Mouse (Mus musculus) heart, embryonic 11.5 days (tissue): Measurements from ENCODE around the gene Hsd3b2. TPM values are rescaled to one million over a fixed set of nuclear protein-coding genes. Genes with fewer than 3 reads are reported as not detected.

Experiments used
- ATAC-seq: fragments of 200-750 bp; cut with Nextera tagmentation; replicated peaks from 2 replicates; pipeline ENCODE4 v1.8.0; 2017; ENCODE audit warnings: moderate library complexity; ENCODE audit not compliant: insufficient number of reproducible peaks, low FRiP score, low TSS enrichment
- H3K27ac ChIP-seq: fragments of 300-500 bp; sonication (generic); 2 replicates; pipeline ENCODE4 v1.5.1; 2014; ENCODE audit warnings: mild to moderate bottlenecking, low read depth, low read length
- H3K27me3 ChIP-seq: fragments of 300-500 bp; sonication (generic); 2 replicates; pipeline ENCODE4 v1.6.1; 2014; ENCODE audit warnings: mild to moderate bottlenecking, low read length, mixed read lengths; ENCODE audit not compliant: control insufficient read depth, insufficient read depth
- H3K36me3 ChIP-seq: fragments of 300-500 bp; sonication (generic); 2 replicates; pipeline ENCODE4 v1.6.1; 2014; ENCODE audit warnings: mild to moderate bottlenecking, low read length, moderate library complexity, mixed read lengths; ENCODE audit not compliant: control insufficient read depth, insufficient read depth
- H3K4me1 ChIP-seq: fragments of 300-500 bp; sonication (generic); 2 replicates; pipeline ENCODE4 v1.6.1; 2014; ENCODE audit warnings: low read length; ENCODE audit not compliant: control insufficient read depth, insufficient read depth
- H3K4me2 ChIP-seq: fragments of 300-500 bp; sonication (generic); 2 replicates; pipeline ENCODE4 v1.6.1; 2014; ENCODE audit warnings: mild to moderate bottlenecking, moderate library complexity
- H3K4me3 ChIP-seq: fragments of 300-500 bp; sonication (generic); 2 replicates; pipeline ENCODE4 v1.5.1; 2014; ENCODE audit warnings: low read depth, low read length
- H3K9ac ChIP-seq: fragments of 300-500 bp; sonication (generic); 2 replicates; pipeline ENCODE4 v1.6.1; 2014; ENCODE audit warnings: mild to moderate bottlenecking, low read depth, low read length, moderate library complexity
- H3K9me3 ChIP-seq: fragments of 300-500 bp; sonication (generic); replicated peaks from 2 replicates; pipeline ENCODE4 v1.6.1; 2016; ENCODE audit warnings: low read length; ENCODE audit not compliant: control insufficient read depth
- WGBS: fragments of 180-500 bp; shearing (Covaris S2); extraction: QIAGEN DNeasy Blood & Tissue Kit; methylation state at CpG from one replicate; pipeline ENCODE4 v1.1.7; 2014; ENCODE audit not compliant: insufficient replicate concordance; 5-methylcytosine and 5-hydroxymethylcytosine counted together
- polyA plus RNA-seq: library from polyadenylated mRNA; unstranded; fragments of >200 nt; fragmentation: Nextera tagmentation; extraction: Ambion mirVana; gene quantifications from 2 replicates; pipeline ENCODE4 v1.2.1, GENCODE M21; 2014

The Hsd3b2 gene
- polyA plus RNA-seq, 1 experiment from 2014 or later, result not detected

DNA sequence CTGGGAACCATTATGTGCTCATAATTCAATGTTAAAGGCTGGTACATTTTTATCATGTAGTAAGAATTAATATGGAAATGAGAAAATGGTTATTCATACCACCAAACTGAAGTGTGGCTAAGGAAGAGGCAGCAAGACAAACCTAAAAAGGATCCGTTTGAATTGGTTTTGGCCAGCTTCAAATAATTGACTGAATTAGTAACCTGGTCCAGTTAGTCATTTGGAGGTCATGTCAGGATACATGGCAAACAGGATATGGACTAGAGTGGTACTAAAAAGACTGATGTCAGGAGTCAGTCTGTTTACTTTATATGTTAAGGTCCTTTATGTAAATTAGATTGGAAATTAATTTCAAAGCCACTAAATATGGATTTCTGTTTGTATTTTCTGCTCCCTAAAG, 41.9 kb downstream of the Hsd3b2 start:
- Histone ChIP-seq H3K27me3 (no peaks in the 10 kb centered on the region), H3K4me2 (no peak overlapping the region), H3K27ac (no peak overlapping the region), H3K36me3 (no peaks in the 10 kb centered on the region), H3K4me3 (no peak overlapping the region), H3K9me3 (no peaks in the 10 kb centered on the region), H3K4me1 (no peaks in the 10 kb centered on the region), H3K9ac (no peak overlapping the region)
- WGBS, result 67% methylated on average over 1 of the region's 1 CpGs
- no peak for ATAC-seq

DNA sequence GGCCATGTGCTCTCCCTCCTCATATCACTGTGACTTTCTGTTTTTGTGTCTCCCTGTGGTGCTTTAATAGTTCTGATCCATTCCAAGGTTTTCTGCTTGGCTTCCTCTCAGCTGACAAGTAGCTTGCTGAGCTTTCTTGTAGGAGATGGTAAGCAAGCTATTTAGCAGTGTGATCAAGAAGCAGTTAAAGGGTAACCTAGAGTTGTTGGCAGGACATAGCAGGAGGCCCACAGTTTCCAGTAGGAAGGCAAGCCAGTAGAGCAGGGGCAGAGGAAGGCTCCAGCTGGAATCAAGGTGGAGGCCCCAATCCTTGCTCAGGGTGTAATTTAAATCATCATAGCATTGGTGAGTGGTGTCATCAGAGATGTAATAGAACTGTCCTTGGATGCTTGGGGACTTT, 43.6 kb downstream of the Hsd3b2 start:
- Histone ChIP-seq H3K27me3 (no peaks in the 10 kb centered on the region), H3K4me3 (no peak overlapping the region), H3K36me3 (no peaks in the 10 kb centered on the region), H3K4me1 (no peaks in the 10 kb centered on the region), H3K27ac (no peak overlapping the region), H3K9me3 (no peaks in the 10 kb centered on the region), H3K4me2 (no peak overlapping the region), H3K9ac (no peak overlapping the region)
- ATAC-seq, result no peak

Other genes with a start within 250 kb of the Hsd3b2 start
- not detected in 2 replicates for gene Hsd3b4, start 214.0 kb downstream of the Hsd3b2 start, polyA plus RNA-seq
- gene Gm10681, start 135.7 kb downstream of the Hsd3b2 start, polyA plus RNA-seq, result not detected in 2 replicates
- gene Hsd3b5, start 94.3 kb downstream of the Hsd3b2 start, polyA plus RNA-seq, result not detected in 2 replicates
- 0.14 TPM in 1 of 2 replicates, not detected in the other for gene Hsd3b3, start 38.6 kb upstream of the Hsd3b2 start, polyA plus RNA-seq
- gene Hsd3b6, start 89.9 kb upstream of the Hsd3b2 start, polyA plus RNA-seq, result 79.8 and 85.2 TPM in 2 replicates
- gene Hsd3b1, start 135.3 kb upstream of the Hsd3b2 start, polyA plus RNA-seq, result 1.2 and 2.5 TPM in 2 replicates
- gene Hao2, start 168.7 kb upstream of the Hsd3b2 start, polyA plus RNA-seq, result 0.07 and 0.24 TPM in 2 replicates